Mouse (Mus musculus): Measurements from ENCODE around the gene Sema5b. TPM values are rescaled to one million over a fixed set of nuclear protein-coding genes. Genes with fewer than 3 reads are reported as not detected.

Sema5b gene
- total RNA-seq (2017), result not detected in 3 replicates

GRCm38 (mm10) chr16:35541117-35541641, at the start of gene Sema5b:
Sema5b (plus strand) TSS chr16:35541145.
- ATAC-seq (replicated peaks; ENCODE audit: insufficient number of reproducible peaks, low FRiP score, low TSS enrichment, poor library complexity, severe bottlenecking), result no peak

- ATAC-seq (replicated peaks; ENCODE audit: insufficient number of reproducible peaks, low FRiP score, low TSS enrichment, poor library complexity, severe bottlenecking), result no peak
Observed at GRCm38 (mm10) chr16:35500342-35500741, 40.6 kb upstream of the Sema5b start.

GRCm38 (mm10) chr16:35501106-35501760, 39.7 kb upstream of the Sema5b start:
- no peak for ATAC-seq (replicated peaks; ENCODE audit: insufficient number of reproducible peaks, low FRiP score, low TSS enrichment, poor library complexity, severe bottlenecking)

- ATAC-seq (replicated peaks; ENCODE audit: insufficient number of reproducible peaks, low FRiP score, low TSS enrichment, poor library complexity, severe bottlenecking), result no peak
Observed at GRCm38 (mm10) chr16:35502456-35502855, 38.5 kb upstream of the Sema5b start.

GRCm38 (mm10) chr16:35504266-35504665, 36.7 kb upstream of the Sema5b start:
- ATAC-seq (replicated peaks; ENCODE audit: insufficient number of reproducible peaks, low FRiP score, low TSS enrichment, poor library complexity, severe bottlenecking), result no peak

GRCm38 (mm10) chr16:35505786-35506185, 35.2 kb upstream of the Sema5b start:
- no peak for ATAC-seq (replicated peaks; ENCODE audit: insufficient number of reproducible peaks, low FRiP score, low TSS enrichment, poor library complexity, severe bottlenecking)

- no peak for ATAC-seq (replicated peaks; ENCODE audit: insufficient number of reproducible peaks, low FRiP score, low TSS enrichment, poor library complexity, severe bottlenecking)
Observed at GRCm38 (mm10) chr16:35508581-35508980, 32.4 kb upstream of the Sema5b start.

GRCm38 (mm10) chr16:35509331-35510070, 31.4 kb upstream of the Sema5b start:
- no peak for ATAC-seq (replicated peaks; ENCODE audit: insufficient number of reproducible peaks, low FRiP score, low TSS enrichment, poor library complexity, severe bottlenecking)

- ATAC-seq (replicated peaks; ENCODE audit: insufficient number of reproducible peaks, low FRiP score, low TSS enrichment, poor library complexity, severe bottlenecking), result no peak
Observed at GRCm38 (mm10) chr16:35515977-35516612, 24.9 kb upstream of the Sema5b start.

GRCm38 (mm10) chr16:35517976-35518951, 22.7 kb upstream of the Sema5b start:
- no peak for ATAC-seq (replicated peaks; ENCODE audit: insufficient number of reproducible peaks, low FRiP score, low TSS enrichment, poor library complexity, severe bottlenecking)

- ATAC-seq (replicated peaks; ENCODE audit: insufficient number of reproducible peaks, low FRiP score, low TSS enrichment, poor library complexity, severe bottlenecking), result no peak
Observed at GRCm38 (mm10) chr16:35519245-35519644, 21.7 kb upstream of the Sema5b start.

- ATAC-seq (replicated peaks; ENCODE audit: insufficient number of reproducible peaks, low FRiP score, low TSS enrichment, poor library complexity, severe bottlenecking), result no peak
Observed at GRCm38 (mm10) chr16:35524200-35524599, 16.7 kb upstream of the Sema5b start.

GRCm38 (mm10) chr16:35534630-35535029, 6.3 kb upstream of the Sema5b start:
- ATAC-seq (replicated peaks; ENCODE audit: insufficient number of reproducible peaks, low FRiP score, low TSS enrichment, poor library complexity, severe bottlenecking), result no peak

GRCm38 (mm10) chr16:35537651-35538050, 3.3 kb upstream of the Sema5b start:
- ATAC-seq (replicated peaks; ENCODE audit: insufficient number of reproducible peaks, low FRiP score, low TSS enrichment, poor library complexity, severe bottlenecking), result no peak

GRCm38 (mm10) chr16:35539041-35539440, 1.9 kb upstream of the Sema5b start:
- ATAC-seq (replicated peaks; ENCODE audit: insufficient number of reproducible peaks, low FRiP score, low TSS enrichment, poor library complexity, severe bottlenecking), result no peak

GRCm38 (mm10) chr16:35540333-35541116, 420 bp upstream of the Sema5b start:
- no peak for ATAC-seq (replicated peaks; ENCODE audit: insufficient number of reproducible peaks, low FRiP score, low TSS enrichment, poor library complexity, severe bottlenecking)

GRCm38 (mm10) chr16:35541661-35542420, 896 bp downstream of the Sema5b start:
- ATAC-seq (replicated peaks; ENCODE audit: insufficient number of reproducible peaks, low FRiP score, low TSS enrichment, poor library complexity, severe bottlenecking), result no peak
